Mouse (Mus musculus) effector memory CD4-positive, alpha-beta T cell, adult 7 months (primary cell): ENCODE measurements around the gene Tex52. TPM values are rescaled to one million over a fixed set of nuclear protein-coding genes. Genes with fewer than 3 reads are reported as not detected.

Source experiments
- polyA plus RNA-seq: library from polyadenylated mRNA; unstranded; fragments of 100-300 nt; shearing (Covaris generic); gene quantifications from one replicate; pipeline ENCODE4 v1.2.1, GENCODE M21; 2017

The Tex52 gene
- not detected for polyA plus RNA-seq

DNA sequence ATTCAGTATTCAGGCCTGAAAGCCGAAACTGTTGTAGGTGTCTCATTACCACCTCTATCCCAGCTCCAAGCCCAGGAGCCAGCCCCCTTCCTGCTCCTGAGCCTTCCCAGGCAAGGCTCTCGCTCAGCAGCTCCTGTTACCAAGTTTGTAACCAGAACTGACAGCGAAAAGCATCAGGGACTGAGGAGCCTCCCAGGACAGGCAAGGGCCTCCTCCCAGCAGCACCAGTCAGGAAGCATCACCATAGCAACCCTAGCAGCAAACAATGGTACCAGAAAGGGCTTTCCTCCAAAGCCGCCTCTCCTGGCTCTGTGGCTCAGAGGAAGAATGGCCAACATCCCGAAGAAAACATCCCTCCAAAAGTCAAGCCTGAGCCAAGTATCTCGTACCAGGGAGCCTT is at the start of gene Tex52, which contains the start of gene Gm44596:
Gene Tex52, plus strand, starts transcription at position 265 of the 400 bp plus-strand sequence.
Gene Gm44596, plus strand, starts transcription at position 312 of the 400 bp plus-strand sequence.

DNA sequence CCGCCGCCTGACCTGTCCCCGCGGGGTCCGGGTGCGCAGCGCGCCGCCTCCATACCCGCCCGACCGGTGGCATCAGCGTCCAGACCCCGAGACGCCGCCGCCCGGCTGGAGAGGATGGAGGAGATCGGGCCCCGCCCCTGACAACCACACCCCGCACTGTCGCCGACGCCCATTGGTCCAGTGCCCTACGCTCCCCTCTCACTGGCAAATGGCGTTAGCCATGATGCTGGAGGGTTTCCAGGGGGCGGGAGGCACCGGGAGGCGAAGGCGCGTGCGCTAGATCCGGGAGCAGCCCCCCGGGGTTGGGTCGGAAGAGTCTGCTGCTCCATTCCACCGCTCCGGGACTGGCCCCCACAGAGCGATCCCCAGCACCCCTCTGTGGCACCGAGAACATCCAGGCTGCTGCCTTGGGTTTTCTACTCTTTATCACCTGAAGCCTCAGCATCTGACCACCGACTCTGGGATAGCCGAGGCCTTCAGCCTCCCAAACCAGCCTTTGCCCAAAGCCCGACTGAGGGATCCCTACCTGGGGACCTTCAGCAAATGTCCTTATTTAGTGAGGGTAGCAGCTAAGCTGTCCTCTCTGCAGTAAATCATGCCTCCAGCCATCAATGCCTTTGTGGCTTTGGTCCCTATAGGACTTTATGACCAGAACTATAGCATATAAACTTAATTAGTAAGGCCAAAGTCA is 19.4 kb upstream of the Tex52 start, which contains the start of gene Tulp3:
Gene Tulp3, minus strand, starts transcription at position 126 of the 691 bp plus-strand sequence.

GRCm38 (mm10) chr6:128362381-128363006 is 12.8 kb upstream of the Tex52 start, which contains the start of the genes Rhno1 and Foxm1:
Gene Rhno1, minus strand, starts transcription at chr6:128362911.
Gene Foxm1, plus strand, starts transcription at chr6:128362967.

GRCm38 (mm10) chr6:128398996-128399395 is 23.7 kb downstream of the Tex52 start, which contains the start of gene Nrip2:
Gene Nrip2, plus strand, starts transcription at chr6:128399296.

DNA sequence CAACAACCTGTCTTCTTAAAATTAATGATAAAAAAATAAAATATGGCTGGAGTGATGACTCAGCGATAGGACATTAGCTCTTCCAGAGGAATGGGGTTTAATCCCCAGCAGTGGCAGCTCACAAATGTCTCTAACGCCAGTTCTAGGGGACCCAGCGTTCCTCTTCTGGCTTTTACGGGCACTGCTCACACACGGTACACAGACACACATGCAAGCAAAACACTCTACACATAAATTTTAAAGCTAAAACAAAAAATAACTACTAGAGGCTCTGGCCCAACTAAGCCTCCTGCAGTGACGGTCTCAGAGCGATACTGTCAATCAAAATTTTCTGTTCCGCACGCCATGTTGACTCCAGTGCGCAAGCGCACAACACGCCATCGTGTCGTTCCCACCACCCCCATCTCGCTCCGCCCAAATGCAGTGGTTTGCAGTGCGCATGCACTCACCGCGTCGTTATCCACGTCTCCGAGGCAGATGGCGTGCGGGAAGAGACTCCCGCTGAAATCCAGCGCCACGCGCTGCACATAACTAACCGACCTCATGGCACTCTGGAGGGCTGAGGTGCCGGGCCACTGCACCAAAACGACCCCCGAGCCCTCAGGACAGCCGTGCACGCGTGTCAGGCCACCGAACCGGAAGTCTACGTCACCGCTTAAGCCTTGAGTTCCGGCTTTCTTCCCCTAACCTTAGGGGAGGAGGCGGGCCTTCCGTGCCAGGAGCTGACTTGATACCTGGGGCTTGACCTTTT is 49.2 kb downstream of the Tex52 start, which contains the start of gene Itfg2:
Gene Itfg2, minus strand, starts transcription at position 663 of the 751 bp plus-strand sequence.

Other genes starting within 250 kb of the Tex52 start
- gene Tspan9, start 231.9 kb upstream of the Tex52 start, polyA plus RNA-seq, result 0.55 TPM
- gene Tead4, start 74.6 kb upstream of the Tex52 start, polyA plus RNA-seq, result not detected
- gene Tulp3, start 19.6 kb upstream of the Tex52 start, polyA plus RNA-seq, result 1.4 TPM
- gene Rhno1, start 12.5 kb upstream of the Tex52 start, polyA plus RNA-seq, result 45.3 TPM
- 2.6 TPM for gene Foxm1, start 12.5 kb upstream of the Tex52 start, polyA plus RNA-seq
- not detected for gene Gm44596, start within 50 bp of the Tex52 start, polyA plus RNA-seq
- 0.67 TPM for gene Nrip2, start 23.8 kb downstream of the Tex52 start, polyA plus RNA-seq
- 23.8 TPM for gene Itfg2, start 49.5 kb downstream of the Tex52 start, polyA plus RNA-seq
- gene Fkbp4, start 63.2 kb downstream of the Tex52 start, polyA plus RNA-seq, result 151 TPM
- gene Pzp, start 151.3 kb downstream of the Tex52 start, polyA plus RNA-seq, result not detected
- gene A2ml1, start 206.2 kb downstream of the Tex52 start, polyA plus RNA-seq, result 0.61 TPM
- gene Klrb1a, start 248.1 kb downstream of the Tex52 start, polyA plus RNA-seq, result not detected